Mouse (Mus musculus): ENCODE data around the gene Catsperd.

DNA sequence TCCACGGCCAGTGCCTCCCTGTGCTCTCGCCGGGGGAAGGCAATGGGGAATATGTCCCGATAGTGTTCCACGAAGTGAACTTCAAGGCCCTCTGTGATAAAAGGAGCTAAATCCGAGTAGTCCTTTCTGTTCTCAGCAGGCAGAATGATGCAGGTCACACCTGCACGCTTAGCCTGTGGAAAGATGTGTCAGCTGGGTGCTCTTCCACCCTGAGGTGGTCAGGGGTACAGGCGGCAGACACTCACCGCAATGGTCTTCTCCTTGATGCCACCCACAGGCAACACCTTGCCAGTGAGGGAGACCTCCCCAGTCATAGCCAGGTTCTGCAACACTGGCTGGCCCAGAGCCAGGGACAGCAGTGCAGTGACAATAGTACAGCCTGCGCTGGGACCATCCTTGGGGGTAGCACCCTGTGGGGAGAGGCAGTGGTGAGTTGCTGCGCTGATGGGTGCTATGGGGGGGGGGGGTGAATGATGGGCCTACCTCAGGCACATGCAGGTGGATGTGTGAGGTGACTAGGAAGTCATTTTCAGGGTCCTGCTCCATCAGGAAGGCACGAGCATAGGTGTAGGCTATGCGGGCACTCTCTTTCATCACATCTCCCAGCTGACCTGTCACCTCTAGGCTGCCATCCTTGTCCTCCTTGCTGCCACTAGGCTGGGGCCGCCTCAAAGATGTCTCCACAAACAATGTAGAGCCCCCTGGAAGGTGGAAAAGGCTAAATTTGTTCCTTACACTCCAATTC, 13.4 kb upstream of the Catsperd start:
- TF ChIP-seq CTCF (IDR thresholded peaks at IDR 0.05; ENCODE audit: low read depth, low read length) (no peak), POLR2A (IDR thresholded peaks at IDR 0.05; ENCODE audit: borderline replicate concordance, low read depth, low read length) (no peak)
